Mouse (Mus musculus) kidney, embryonic 15.5 days (tissue): ENCODE measurements around the gene Mst1. TPM values are rescaled to one million over a fixed set of nuclear protein-coding genes. Genes with fewer than 3 reads are reported as not detected.

Source experiments
- ATAC-seq: fragments of 200-750 bp; cut with Nextera tagmentation; replicated peaks from 2 replicates; pipeline ENCODE4 v1.8.0; 2017; ENCODE audit warnings: moderate TSS enrichment; ENCODE audit not compliant: low FRiP score
- H3K27ac ChIP-seq: fragments of 300-500 bp; sonication (generic); 2 replicates; pipeline ENCODE4 v1.5.1; 2015; ENCODE audit warnings: mild to moderate bottlenecking, inconsistent platforms
- H3K27me3 ChIP-seq: fragments of 300-500 bp; sonication (generic); 2 replicates; pipeline ENCODE4 v1.6.1; 2015; ENCODE audit warnings: inconsistent platforms
- H3K36me3 ChIP-seq: fragments of 300-500 bp; sonication (generic); 2 replicates; pipeline ENCODE4 v1.6.1; 2015; ENCODE audit warnings: inconsistent platforms
- H3K4me1 ChIP-seq: fragments of 300-500 bp; sonication (generic); 2 replicates; pipeline ENCODE4 v1.6.1; 2015; ENCODE audit warnings: inconsistent platforms
- H3K4me2 ChIP-seq: fragments of 300-500 bp; sonication (generic); 2 replicates; pipeline ENCODE4 v1.6.1; 2015; ENCODE audit warnings: moderate library complexity, mild to moderate bottlenecking, inconsistent platforms
- H3K4me3 ChIP-seq: fragments of 300-500 bp; sonication (generic); replicated peaks from 2 replicates; pipeline ENCODE4 v1.5.1; 2015; ENCODE audit warnings: mild to moderate bottlenecking, inconsistent platforms
- H3K9ac ChIP-seq: fragments of 300-500 bp; sonication (generic); 2 replicates; pipeline ENCODE4 v1.6.1; 2015; ENCODE audit warnings: mild to moderate bottlenecking, inconsistent platforms
- H3K9me3 ChIP-seq: fragments of 300-500 bp; sonication (generic); replicated peaks from 2 replicates; pipeline ENCODE4 v1.6.1; 2016; ENCODE audit warnings: inconsistent platforms
- WGBS: fragments of 180-500 bp; shearing (Covaris S2); methylation state at CpG from one replicate; pipeline ENCODE4 v1.1.7; 2015; ENCODE audit warnings: mixed read lengths; 5-methylcytosine and 5-hydroxymethylcytosine counted together
- polyA plus RNA-seq: library from polyadenylated mRNA; unstranded; fragments of >200 nt; fragmentation: Nextera tagmentation; extraction: Ambion mirVana; gene quantifications from 2 replicates; pipeline ENCODE4 v1.2.1, GENCODE M21; 2015

The Mst1 gene
- polyA plus RNA-seq, 1 experiment from 2014 or later: 0.45 TPM

DNA sequence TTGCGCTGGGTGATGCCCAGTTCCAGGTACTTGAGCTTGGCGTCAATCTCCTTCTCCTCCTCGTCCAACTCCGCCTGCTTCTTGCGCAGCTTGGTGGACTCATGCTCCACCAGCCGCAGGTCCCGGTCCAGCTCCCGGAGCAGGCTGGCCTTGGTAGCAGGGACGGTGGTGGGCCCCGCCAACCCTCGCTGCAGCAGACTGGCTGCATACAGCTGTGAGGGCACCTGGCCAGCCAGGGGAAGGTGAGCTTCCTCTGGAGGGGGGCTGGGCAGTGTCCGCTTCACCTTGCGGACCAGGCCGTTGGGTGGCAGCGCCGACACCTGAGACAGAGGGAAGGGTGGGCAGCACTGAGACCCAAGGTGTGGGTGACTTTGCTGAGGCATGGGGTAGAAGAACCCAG is 27.6 kb downstream of the Mst1 start:
- no peak overlapping the region for H3K4me3 ChIP-seq
- ATAC-seq: no peak
- H3K4me2 ChIP-seq: no peak overlapping the region
- peaks cover 44% of the 10 kb centered on the region for H3K4me1 ChIP-seq
- H3K27ac ChIP-seq: no peak overlapping the region
- no peaks in the 10 kb centered on the region for H3K36me3 ChIP-seq
- H3K9ac ChIP-seq: no peak overlapping the region
- H3K27me3 ChIP-seq: peaks cover 8% of the 10 kb centered on the region; the same call in 1 of the 2 replicates
- H3K9me3 ChIP-seq: no peaks in the 10 kb centered on the region
- WGBS: 90% methylated on average over 16 of the region's 16 CpGs

GRCm38 (mm10) chr9:108110160-108110559 is 29.9 kb downstream of the Mst1 start:
- Histone ChIP-seq H3K4me2 (peak overlapping the region; percentile 66), H3K27ac (no peak overlapping the region)

GRCm38 (mm10) chr9:108111101-108111592 is 30.9 kb downstream of the Mst1 start:
- H3K36me3 ChIP-seq: no peaks in the 10 kb centered on the region
- peak overlapping the region; percentile 37 for H3K4me3 ChIP-seq
- peaks cover 32% of the 10 kb centered on the region for H3K4me1 ChIP-seq
- peak overlapping the region; percentile 66 for H3K4me2 ChIP-seq
- 8% methylated on average over 22 of the region's 22 CpGs for WGBS
- H3K27ac ChIP-seq: peak overlapping the region; percentile 25; the same call in 1 of the 2 replicates
- 0 out of 2 replicates have a peak, but pooled peaks have one; percentile 7 for ATAC-seq
- H3K9me3 ChIP-seq: no peaks in the 10 kb centered on the region
- peaks cover 16% of the 10 kb centered on the region; the same call in 1 of the 2 replicates for H3K27me3 ChIP-seq
- peak overlapping the region; percentile 27 for H3K9ac ChIP-seq

More at GRCm38 (mm10) chr9:108110160-108110559, 29.9 kb downstream of the Mst1 start:
- no peaks in the 10 kb centered on the region for H3K9me3 ChIP-seq
- H3K4me3 ChIP-seq: no peak overlapping the region
- H3K36me3 ChIP-seq: no peaks in the 10 kb centered on the region
- no peak; the same call in 1 of the 2 replicates for ATAC-seq
- peaks cover 38% of the 10 kb centered on the region for H3K4me1 ChIP-seq
- WGBS: 84% methylated on average over 16 of the region's 16 CpGs
- peaks cover 13% of the 10 kb centered on the region; the same call in 1 of the 2 replicates for H3K27me3 ChIP-seq
- H3K9ac ChIP-seq: no peak overlapping the region

DNA sequence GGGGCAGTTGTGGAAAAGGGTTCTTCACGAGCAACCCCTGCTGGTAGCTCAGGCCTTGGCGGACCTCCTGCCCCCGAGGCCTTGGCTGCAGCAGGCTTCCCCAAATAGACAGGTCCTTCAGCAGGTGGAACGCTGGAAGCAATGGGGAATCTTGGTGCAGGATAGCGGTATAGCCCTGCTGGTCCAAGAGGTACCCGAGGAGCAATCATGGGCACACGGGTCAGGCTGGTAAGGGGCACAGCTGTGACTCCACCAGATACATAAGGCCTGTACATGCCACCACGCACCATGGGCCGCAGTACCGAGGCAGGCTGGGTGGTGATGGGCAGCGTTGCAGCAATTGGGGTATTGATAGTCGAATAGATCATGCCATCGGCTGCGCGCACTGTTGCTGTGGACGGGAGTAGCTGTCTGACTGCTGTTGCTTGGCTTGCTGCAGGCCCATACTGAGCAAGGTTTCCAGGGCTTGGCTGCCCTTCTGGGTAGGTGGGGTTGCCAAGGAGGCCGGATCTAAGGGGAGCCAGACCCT is 31.4 kb downstream of the Mst1 start:
- Histone ChIP-seq H3K4me3 (peak overlapping the region; percentile 37), H3K9me3 (no peaks in the 10 kb centered on the region), H3K27ac (peak overlapping the region; percentile 25; the same call in 1 of the 2 replicates), H3K9ac (peak overlapping the region; percentile 27; the same call in 1 of the 2 replicates), H3K4me1 (peaks cover 27% of the 10 kb centered on the region), H3K4me2 (peak overlapping the region; percentile 66), H3K27me3 (peaks cover 16% of the 10 kb centered on the region; the same call in 1 of the 2 replicates), H3K36me3 (no peaks in the 10 kb centered on the region)
- WGBS: 73% methylated on average over 17 of the region's 17 CpGs
- no peak for ATAC-seq

DNA sequence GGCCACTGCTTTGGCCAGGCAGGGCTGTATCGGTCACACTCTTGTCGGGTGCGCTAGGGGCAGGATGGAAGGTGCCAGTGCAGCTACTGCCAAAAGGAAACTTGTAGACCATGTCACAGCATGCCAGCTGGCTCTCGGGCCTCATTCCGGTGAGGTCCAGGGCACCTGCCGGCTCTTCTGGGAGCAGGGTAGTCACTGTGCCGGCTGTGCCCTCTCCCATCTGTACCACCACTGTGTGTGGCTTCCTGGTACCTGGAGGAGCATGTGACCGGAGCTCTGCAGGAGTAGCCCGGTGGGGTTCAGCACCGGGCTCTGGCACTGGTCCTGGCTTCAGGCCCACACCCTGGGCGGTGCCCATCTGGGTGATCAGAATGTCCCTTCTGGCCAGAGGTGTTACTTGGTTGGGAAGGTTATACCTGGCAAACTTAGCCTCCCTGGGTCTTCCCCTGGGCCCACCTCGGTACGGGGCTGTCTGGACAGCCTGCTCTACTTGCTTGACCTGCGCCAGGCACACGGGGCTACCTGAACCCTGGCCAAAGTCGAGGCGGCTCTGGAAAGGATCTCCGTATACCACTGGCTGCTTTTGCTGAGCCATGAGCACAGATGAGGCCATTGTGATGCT is 32.6 kb downstream of the Mst1 start:
- Histone ChIP-seq H3K27me3 (peaks cover 16% of the 10 kb centered on the region; the same call in 1 of the 2 replicates), H3K4me3 (no peak overlapping the region), H3K9me3 (no peaks in the 10 kb centered on the region), H3K4me2 (no peak overlapping the region), H3K4me1 (peaks cover 21% of the 10 kb centered on the region), H3K9ac (no peak overlapping the region), H3K36me3 (no peaks in the 10 kb centered on the region), H3K27ac (no peak overlapping the region)
- WGBS: 95% methylated on average over 18 of the region's 18 CpGs
- no peak for ATAC-seq

DNA sequence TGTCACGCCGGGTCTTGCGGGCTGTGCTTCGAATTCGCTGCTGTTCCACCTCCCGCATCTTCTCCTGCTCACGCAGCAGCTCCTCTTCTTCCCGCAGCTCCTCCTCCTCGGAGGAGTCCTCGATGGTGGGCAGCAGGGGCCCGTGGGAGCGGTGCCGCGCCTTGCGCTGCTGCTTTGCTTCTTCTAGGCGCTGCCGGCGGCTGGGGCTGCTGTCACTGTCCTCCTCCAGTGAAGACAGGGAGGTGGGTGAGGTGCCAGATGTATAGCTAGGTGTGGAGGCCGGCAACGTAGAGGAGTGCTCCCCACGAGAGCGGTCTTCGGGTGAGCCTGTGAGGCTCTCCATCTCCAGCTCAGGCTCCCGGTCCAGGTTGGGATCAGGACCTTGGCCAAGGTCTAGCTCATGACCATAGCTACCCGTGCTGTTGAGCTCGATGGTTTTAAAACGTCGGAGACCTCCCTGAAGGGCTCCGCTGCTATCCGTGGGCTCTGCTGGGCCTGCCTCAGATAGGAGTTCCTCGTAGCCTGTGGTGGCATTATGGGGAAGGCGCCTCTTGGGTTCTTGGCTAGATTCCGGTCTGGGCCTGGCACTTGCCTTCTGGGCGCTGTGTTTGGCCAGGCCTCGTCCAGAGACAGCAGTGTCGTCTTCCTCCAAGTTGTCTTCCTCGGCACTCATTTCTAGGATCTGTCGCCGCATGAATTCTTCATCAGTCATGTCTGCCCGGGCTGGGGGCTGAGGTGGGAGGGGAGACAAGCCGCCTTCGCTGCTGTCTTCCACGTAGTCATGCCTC is 35.2 kb downstream of the Mst1 start:
- no peak overlapping the region for H3K27ac ChIP-seq
- H3K9me3 ChIP-seq: no peaks in the 10 kb centered on the region
- peaks cover 28% of the 10 kb centered on the region for H3K4me1 ChIP-seq
- no peak for ATAC-seq
- no peak overlapping the region for H3K4me3 ChIP-seq
- no peak overlapping the region for H3K9ac ChIP-seq
- 70% methylated on average over 43 of the region's 43 CpGs for WGBS
- H3K4me2 ChIP-seq: no peak overlapping the region
- no peaks in the 10 kb centered on the region for H3K36me3 ChIP-seq
- H3K27me3 ChIP-seq: peaks cover 8% of the 10 kb centered on the region; the same call in 1 of the 2 replicates

GRCm38 (mm10) chr9:108117143-108117542 is 36.9 kb downstream of the Mst1 start:
- Histone ChIP-seq H3K4me2 (no peak overlapping the region), H3K4me1 (peaks cover 19% of the 10 kb centered on the region), H3K27ac (no peak overlapping the region), H3K4me3 (no peak overlapping the region), H3K36me3 (no peaks in the 10 kb centered on the region), H3K9ac (no peak overlapping the region), H3K9me3 (no peaks in the 10 kb centered on the region), H3K27me3 (0 out of 2 replicates have a peak, but pooled peaks cover 8% of the 10 kb centered on the region)
- 54% methylated on average over 4 of the region's 4 CpGs for WGBS
- no peak for ATAC-seq

- 47% methylated on average over 8 of the region's 11 CpGs for WGBS
These were observed 39.7 kb downstream of the Mst1 start for GRCm38 (mm10) chr9:108119891-108120411.

GRCm38 (mm10) chr9:108120671-108121070 is 40.4 kb downstream of the Mst1 start:
- ATAC-seq: peak; percentile 13; the same call in 1 of the 2 replicates
- no peaks in the 10 kb centered on the region for H3K9me3 ChIP-seq
- no peaks in the 10 kb centered on the region for H3K36me3 ChIP-seq
- no peaks in the 10 kb centered on the region for H3K27me3 ChIP-seq
- no peak overlapping the region for H3K9ac ChIP-seq
- H3K4me1 ChIP-seq: peaks cover 14% of the 10 kb centered on the region
- WGBS: 89% methylated on average over 8 of the region's 8 CpGs
- H3K27ac ChIP-seq: no peak overlapping the region
- H3K4me2 ChIP-seq: no peak overlapping the region
- H3K4me3 ChIP-seq: no peak overlapping the region

More at GRCm38 (mm10) chr9:108119891-108120411, 39.7 kb downstream of the Mst1 start:
- Histone ChIP-seq H3K4me1 (peaks cover 18% of the 10 kb centered on the region), H3K27ac (peak overlapping the region; percentile 41; the same call in 1 of the 2 replicates), H3K4me2 (no peak overlapping the region), H3K4me3 (no peak overlapping the region), H3K27me3 (0 out of 2 replicates have a peak, but pooled peaks cover 4% of the 10 kb centered on the region), H3K9me3 (no peaks in the 10 kb centered on the region), H3K9ac (no peak overlapping the region), H3K36me3 (no peaks in the 10 kb centered on the region)
- ATAC-seq: peak; percentile 83

DNA sequence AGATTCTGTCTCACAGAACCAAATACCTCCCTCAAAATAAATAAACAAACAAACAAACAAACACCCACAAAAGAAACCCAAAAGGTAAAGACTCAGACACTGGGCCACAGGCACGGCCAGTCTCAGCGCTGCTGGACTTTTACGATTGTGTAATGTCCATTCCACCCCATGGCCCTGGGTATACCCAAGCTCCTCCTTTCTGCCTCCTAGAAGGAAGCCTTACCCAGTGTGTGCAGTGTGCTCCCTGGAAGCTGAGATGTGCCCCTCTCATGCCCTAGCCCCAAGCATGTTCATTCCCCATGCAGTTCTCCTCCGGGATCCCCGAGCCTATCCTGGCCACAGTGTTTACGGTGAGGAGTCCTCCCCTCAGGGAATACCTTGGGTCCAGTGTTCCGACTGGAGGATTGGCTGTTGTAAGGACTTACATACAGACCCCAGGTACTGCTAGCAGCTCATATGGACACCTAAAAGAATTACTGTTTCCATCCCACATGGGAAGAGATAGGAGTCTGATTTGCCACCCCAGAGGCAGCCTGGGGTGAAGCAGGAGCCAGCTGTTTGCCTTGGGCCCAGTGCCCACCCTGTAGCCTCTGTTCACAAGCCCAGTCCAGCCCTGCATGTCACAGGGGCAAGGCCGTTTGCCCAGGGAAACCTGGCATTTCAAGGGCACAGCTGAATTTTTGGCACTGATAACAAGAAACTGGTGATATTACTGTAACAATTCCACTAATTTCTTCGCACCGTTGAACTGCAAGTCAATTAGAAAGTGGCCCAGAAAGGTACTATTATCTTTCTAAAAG is 41.1 kb downstream of the Mst1 start:
- H3K4me1 ChIP-seq: peaks cover 18% of the 10 kb centered on the region
- ATAC-seq: no peak
- 87% methylated on average over 10 of the region's 10 CpGs for WGBS

GRCm38 (mm10) chr9:108123916-108124315 is 43.7 kb downstream of the Mst1 start:
- Histone ChIP-seq H3K4me2 (no peak overlapping the region), H3K9me3 (no peaks in the 10 kb centered on the region), H3K9ac (no peak overlapping the region), H3K27ac (no peak overlapping the region), H3K36me3 (no peaks in the 10 kb centered on the region), H3K4me1 (peaks cover 21% of the 10 kb centered on the region), H3K27me3 (no peaks in the 10 kb centered on the region), H3K4me3 (no peak overlapping the region)
- ATAC-seq: no peak
- WGBS: 77% methylated on average over 4 of the region's 4 CpGs

More for the DNA sequence above, 41.1 kb downstream of the Mst1 start:
- no peaks in the 10 kb centered on the region for H3K9me3 ChIP-seq
- no peak overlapping the region for H3K4me3 ChIP-seq
- H3K27ac ChIP-seq: no peak overlapping the region
- no peaks in the 10 kb centered on the region for H3K27me3 ChIP-seq
- H3K9ac ChIP-seq: no peak overlapping the region
- no peak overlapping the region for H3K4me2 ChIP-seq
- no peaks in the 10 kb centered on the region for H3K36me3 ChIP-seq
